Mouse (Mus musculus): ENCODE results near the gene Gal3st2c. TPM values are rescaled to one million over a fixed set of nuclear protein-coding genes. Genes with fewer than 3 reads are reported as not detected.
"Not testable (repeated sequence)": the region's sequence is repeated elsewhere in the genome, so short reads cannot be mapped to it uniquely, and the experiment has no call there.

Gal3st2c gene
- polyA plus RNA-seq (2012; rRNA removed) (under 0.01 TPM in 1 of 2 replicates, not detected in the other), polyA plus RNA-seq (2014; fragmentation: Nextera tagmentation; extraction: Ambion mirVana) (not detected in 2 replicates)

GRCm38 (mm10) chr1:93990209-93990608 lies at the start of gene Gal3st2c:
TSS of gene Gal3st2c (plus strand) at chr1:93990509.
- ATAC-seq (ENCODE audit: low FRiP score, low read depth); H3K27ac ChIP-seq (replicated peaks; ENCODE audit: low read depth, low read length); H3K4me2 ChIP-seq (replicated peaks; ENCODE audit: low read depth, low read length, severe bottlenecking); H3K27me3 ChIP-seq (ENCODE audit: control insufficient read depth, insufficient read depth, low read length); DNase-seq (ENCODE audit: low spot score); H3K36me3 ChIP-seq (ENCODE audit: control insufficient read depth, insufficient read depth, low read length); H3K9ac ChIP-seq (ENCODE audit: low read depth, low read length, severe bottlenecking); H3K4me3 ChIP-seq (replicated peaks; ENCODE audit: low read length); H3K4me1 ChIP-seq (ENCODE audit: control insufficient read depth, insufficient read depth, low read length); H3K9me3 ChIP-seq (ENCODE audit: control insufficient read depth, low read length): not testable (repeated sequence)
- 86% methylated on average over 7 of the region's 8 CpGs for WGBS

GRCm38 (mm10) chr1:93949087-93949486 lies 41.2 kb upstream of the Gal3st2c start:
- not testable (repeated sequence) for H3K9ac ChIP-seq (ENCODE audit: low read depth, low read length, severe bottlenecking); H3K36me3 ChIP-seq (ENCODE audit: control insufficient read depth, insufficient read depth, low read length); H3K27me3 ChIP-seq (ENCODE audit: control insufficient read depth, insufficient read depth, low read length); H3K4me1 ChIP-seq (ENCODE audit: control insufficient read depth, insufficient read depth, low read length); H3K27ac ChIP-seq (replicated peaks; ENCODE audit: low read depth, low read length); DNase-seq (ENCODE audit: low spot score); H3K4me3 ChIP-seq (replicated peaks; ENCODE audit: low read length); H3K4me2 ChIP-seq (replicated peaks; ENCODE audit: low read depth, low read length, severe bottlenecking); H3K9me3 ChIP-seq (ENCODE audit: control insufficient read depth, low read length); ATAC-seq (ENCODE audit: low FRiP score, low read depth)
- WGBS: no CpG with 5 or more reads among the region's 11 CpGs

GRCm38 (mm10) chr1:93966489-93966888 lies 23.8 kb upstream of the Gal3st2c start:
- WGBS: no CpG with 5 or more reads among the region's 1 CpGs
- ATAC-seq (ENCODE audit: low FRiP score, low read depth); H3K9me3 ChIP-seq (ENCODE audit: control insufficient read depth, low read length); H3K27ac ChIP-seq (replicated peaks; ENCODE audit: low read depth, low read length); H3K4me2 ChIP-seq (replicated peaks; ENCODE audit: low read depth, low read length, severe bottlenecking); H3K27me3 ChIP-seq (ENCODE audit: control insufficient read depth, insufficient read depth, low read length); H3K9ac ChIP-seq (ENCODE audit: low read depth, low read length, severe bottlenecking); H3K36me3 ChIP-seq (ENCODE audit: control insufficient read depth, insufficient read depth, low read length); H3K4me1 ChIP-seq (ENCODE audit: control insufficient read depth, insufficient read depth, low read length); DNase-seq (ENCODE audit: low spot score); H3K4me3 ChIP-seq (replicated peaks; ENCODE audit: low read length): not testable (repeated sequence)

GRCm38 (mm10) chr1:93970380-93970779 lies 19.9 kb upstream of the Gal3st2c start:
- not testable (repeated sequence) for H3K4me1 ChIP-seq (ENCODE audit: control insufficient read depth, insufficient read depth, low read length); H3K4me3 ChIP-seq (replicated peaks; ENCODE audit: low read length); H3K27ac ChIP-seq (replicated peaks; ENCODE audit: low read depth, low read length); DNase-seq (ENCODE audit: low spot score); H3K9ac ChIP-seq (ENCODE audit: low read depth, low read length, severe bottlenecking); H3K36me3 ChIP-seq (ENCODE audit: control insufficient read depth, insufficient read depth, low read length); H3K27me3 ChIP-seq (ENCODE audit: control insufficient read depth, insufficient read depth, low read length); H3K4me2 ChIP-seq (replicated peaks; ENCODE audit: low read depth, low read length, severe bottlenecking); H3K9me3 ChIP-seq (ENCODE audit: control insufficient read depth, low read length)
- WGBS: 0% methylated on average over 2 of the region's 5 CpGs
- ATAC-seq (ENCODE audit: low FRiP score, low read depth): 0 out of 2 replicates have a peak, but pooled peaks have one; percentile 30

GRCm38 (mm10) chr1:93970797-93971196 lies 19.5 kb upstream of the Gal3st2c start:
- not testable (repeated sequence) for H3K9me3 ChIP-seq (ENCODE audit: control insufficient read depth, low read length); H3K4me2 ChIP-seq (replicated peaks; ENCODE audit: low read depth, low read length, severe bottlenecking); ATAC-seq (ENCODE audit: low FRiP score, low read depth); H3K27me3 ChIP-seq (ENCODE audit: control insufficient read depth, insufficient read depth, low read length); H3K4me1 ChIP-seq (ENCODE audit: control insufficient read depth, insufficient read depth, low read length); H3K36me3 ChIP-seq (ENCODE audit: control insufficient read depth, insufficient read depth, low read length); DNase-seq (ENCODE audit: low spot score); H3K27ac ChIP-seq (replicated peaks; ENCODE audit: low read depth, low read length); H3K4me3 ChIP-seq (replicated peaks; ENCODE audit: low read length); H3K9ac ChIP-seq (ENCODE audit: low read depth, low read length, severe bottlenecking)
- no CpG with 5 or more reads among the region's 4 CpGs for WGBS

- H3K27me3 ChIP-seq (ENCODE audit: control insufficient read depth, insufficient read depth, low read length); ATAC-seq (ENCODE audit: low FRiP score, low read depth); H3K9me3 ChIP-seq (ENCODE audit: control insufficient read depth, low read length); DNase-seq (ENCODE audit: low spot score); H3K4me1 ChIP-seq (ENCODE audit: control insufficient read depth, insufficient read depth, low read length); H3K4me3 ChIP-seq (replicated peaks; ENCODE audit: low read length); H3K36me3 ChIP-seq (ENCODE audit: control insufficient read depth, insufficient read depth, low read length); H3K27ac ChIP-seq (replicated peaks; ENCODE audit: low read depth, low read length); H3K4me2 ChIP-seq (replicated peaks; ENCODE audit: low read depth, low read length, severe bottlenecking); H3K9ac ChIP-seq (ENCODE audit: low read depth, low read length, severe bottlenecking): not testable (repeated sequence)
- no CpG with 5 or more reads among the region's 4 CpGs for WGBS
Measured at GRCm38 (mm10) chr1:93975764-93976163, 14.5 kb upstream of the Gal3st2c start.

GRCm38 (mm10) chr1:93978287-93978686 lies 12.0 kb upstream of the Gal3st2c start:
- ATAC-seq (ENCODE audit: low FRiP score, low read depth); H3K27me3 ChIP-seq (ENCODE audit: control insufficient read depth, insufficient read depth, low read length); H3K27ac ChIP-seq (replicated peaks; ENCODE audit: low read depth, low read length); H3K9ac ChIP-seq (ENCODE audit: low read depth, low read length, severe bottlenecking); DNase-seq (ENCODE audit: low spot score); H3K4me1 ChIP-seq (ENCODE audit: control insufficient read depth, insufficient read depth, low read length); H3K4me2 ChIP-seq (replicated peaks; ENCODE audit: low read depth, low read length, severe bottlenecking); H3K4me3 ChIP-seq (replicated peaks; ENCODE audit: low read length); H3K9me3 ChIP-seq (ENCODE audit: control insufficient read depth, low read length); H3K36me3 ChIP-seq (ENCODE audit: control insufficient read depth, insufficient read depth, low read length): not testable (repeated sequence)
- no CpG with 5 or more reads among the region's 7 CpGs for WGBS

- not testable (repeated sequence) for H3K4me1 ChIP-seq (ENCODE audit: control insufficient read depth, insufficient read depth, low read length); H3K27me3 ChIP-seq (ENCODE audit: control insufficient read depth, insufficient read depth, low read length); H3K27ac ChIP-seq (replicated peaks; ENCODE audit: low read depth, low read length); H3K9ac ChIP-seq (ENCODE audit: low read depth, low read length, severe bottlenecking); H3K9me3 ChIP-seq (ENCODE audit: control insufficient read depth, low read length); H3K36me3 ChIP-seq (ENCODE audit: control insufficient read depth, insufficient read depth, low read length); DNase-seq (ENCODE audit: low spot score); H3K4me2 ChIP-seq (replicated peaks; ENCODE audit: low read depth, low read length, severe bottlenecking); H3K4me3 ChIP-seq (replicated peaks; ENCODE audit: low read length)
- ATAC-seq (ENCODE audit: low FRiP score, low read depth): peak; percentile 65; the same call in 1 of the 2 replicates
- WGBS: no CpG with 5 or more reads among the region's 2 CpGs
Measured at GRCm38 (mm10) chr1:93980932-93981331, 9.4 kb upstream of the Gal3st2c start.
